Mouse (Mus musculus) B cell, adult 2 months (primary cell): Measurements from ENCODE around the gene Dnajb12.
A peak's percentile ranks its signal among the peaks of the same experiment; 100 is the strongest.

Experiments
- DNase-seq, 2 experiments: peaks; one replicate each; pipeline ENCODE4 v3.0.0; 2022

Dnajb12 gene

GRCm38 (mm10) chr10:59920810-59921681, 41.7 kb downstream of the Dnajb12 start:
- peak; percentile 64 to 69 for DNase-seq

- no peak for DNase-seq
These were observed 44.1 kb downstream of the Dnajb12 start for GRCm38 (mm10) chr10:59923493-59923892.

- DNase-seq = no peak
These were observed 44.9 kb downstream of the Dnajb12 start for GRCm38 (mm10) chr10:59924305-59924704.

GRCm38 (mm10) chr10:59929205-59929604, 49.8 kb downstream of the Dnajb12 start:
- no peak for DNase-seq

GRCm38 (mm10) chr10:59930996-59931395, 51.6 kb downstream of the Dnajb12 start:
- DNase-seq = no peak

GRCm38 (mm10) chr10:59932521-59932920, 53.2 kb downstream of the Dnajb12 start:
- DNase-seq = peak; percentile 60 to 71

GRCm38 (mm10) chr10:59934039-59934438, 54.7 kb downstream of the Dnajb12 start:
- DNase-seq = no peak

GRCm38 (mm10) chr10:59936058-59936856, 56.9 kb downstream of the Dnajb12 start:
- no peak for DNase-seq

- no peak for DNase-seq
These were observed 59.3 kb downstream of the Dnajb12 start for GRCm38 (mm10) chr10:59938662-59939061.

GRCm38 (mm10) chr10:59939081-59939480, 59.7 kb downstream of the Dnajb12 start:
- DNase-seq = peak; percentile 41 to 48

- peak; percentile 36 to 46 for DNase-seq
These were observed 63.0 kb downstream of the Dnajb12 start for GRCm38 (mm10) chr10:59942281-59942846.

GRCm38 (mm10) chr10:59942847-59943420, 63.6 kb downstream of the Dnajb12 start:
- DNase-seq = no peak

- DNase-seq = no peak
These were observed 64.1 kb downstream of the Dnajb12 start for GRCm38 (mm10) chr10:59943421-59943989.

GRCm38 (mm10) chr10:59945416-59945815, 66.1 kb downstream of the Dnajb12 start:
- DNase-seq = no peak

GRCm38 (mm10) chr10:59946362-59946761, 67.0 kb downstream of the Dnajb12 start:
- no peak for DNase-seq

- DNase-seq = no peak
These were observed 68.1 kb downstream of the Dnajb12 start for GRCm38 (mm10) chr10:59947296-59948073.

- no peak for DNase-seq
These were observed 69.3 kb downstream of the Dnajb12 start for GRCm38 (mm10) chr10:59948363-59949254.
